28 mouse cellular contexts compared by ENCODE assay signal in the genomic region with DNA sequence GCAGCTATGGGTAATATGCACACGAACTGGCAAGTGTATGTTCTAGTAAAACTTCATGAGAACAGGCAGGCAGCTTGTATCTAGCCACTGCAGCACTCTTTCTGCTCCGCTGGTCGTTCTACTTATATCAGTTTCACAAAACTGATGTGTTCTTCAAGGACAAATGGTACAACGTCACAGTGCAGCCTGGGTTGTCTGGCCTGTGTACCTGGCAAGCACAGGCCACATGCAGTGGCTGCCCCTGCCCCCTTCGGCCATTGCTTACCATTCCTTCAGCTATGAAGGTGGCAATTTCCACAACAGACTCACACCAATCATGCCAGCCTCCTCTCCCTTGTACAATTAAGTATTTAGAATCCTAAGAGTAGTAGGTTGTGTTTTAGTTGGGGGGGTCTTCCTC. TPM values are rescaled to one million over a fixed set of nuclear protein-coding genes. Genes with fewer than 3 reads are reported as not detected.
DNase-seq lines count a peak whose midpoint lies in the region; ATAC-seq and TF ChIP-seq lines count a peak whose summit lies in the region.
"Had no signal": no experiment of that assay in that cellular context is flagged by ENCODE, and none has a peak within 500 bp of the region (broad histone marks: within the 10 kb centered on the region; RNA-seq: fewer than 3 reads in every experiment).

No protein-coding gene starts in this region.

- ATAC-seq in hindbrain, postnatal 0 days, result 0 out of 2 replicates have a peak, but pooled peaks have one; percentile 27
- peak; percentile 59 for ATAC-seq in kidney, embryonic 15.5 days (replicated peaks; ENCODE audit: low FRiP score)
- no peak for ATAC-seq in kidney, embryonic 14.5 days (ENCODE audit: low FRiP score, low TSS enrichment)
- peak; percentile 60; the same call in 1 of the 2 replicates for ATAC-seq in kidney, postnatal 0 days (replicated peaks; ENCODE audit: low FRiP score, low read depth)
- ATAC-seq: CD4-positive, CD25-positive, alpha-beta regulatory T cell, adult 4 months; forebrain, embryonic 14.5 days had no signal

- no peaks in the 10 kb centered on the region for H3K4me1 ChIP-seq in hindbrain, postnatal 0 days (ENCODE audit: insufficient read depth, low read length)
- 0 out of 2 replicates have a peak, but pooled peaks cover 2% of the 10 kb centered on the region for H3K4me1 ChIP-seq in hindbrain, embryonic 10.5 days (replicated peaks)
- H3K4me1 ChIP-seq in kidney, embryonic 15.5 days, result peaks cover 18% of the 10 kb centered on the region; the same call in 1 of the 2 replicates
- H3K4me1 ChIP-seq in kidney, embryonic 14.5 days (ENCODE audit: control insufficient read depth, insufficient read depth, low read length), result peaks cover 6% of the 10 kb centered on the region; the same call in 1 of the 2 replicates
- H3K4me1 ChIP-seq in kidney, postnatal 0 days (replicated peaks; ENCODE audit: insufficient read depth, low read length), result 0 out of 2 replicates have a peak, but pooled peaks cover 4% of the 10 kb centered on the region
- H3K4me1 ChIP-seq: embryonic facial prominence, embryonic 13.5 days; embryonic facial prominence, embryonic 15.5 days; forebrain, embryonic 12.5 days had no signal

- no peak overlapping the region for H3K4me2 ChIP-seq in hindbrain, postnatal 0 days (ENCODE audit: low read depth, low read length)
- H3K4me2 ChIP-seq in kidney, embryonic 15.5 days, result no peak overlapping the region
- no peak overlapping the region for H3K4me2 ChIP-seq in kidney, embryonic 14.5 days (replicated peaks; ENCODE audit: low read depth, low read length)
- no peak overlapping the region for H3K4me2 ChIP-seq in kidney, postnatal 0 days (ENCODE audit: low read length)
- H3K4me2 ChIP-seq: embryonic facial prominence, embryonic 13.5 days; embryonic facial prominence, embryonic 15.5 days; forebrain, embryonic 12.5 days had no signal

- TF ChIP-seq CTCF in hindbrain, postnatal 0 days (IDR thresholded peaks at IDR 0.05; ENCODE audit: low read depth), result no peak
- TF ChIP-seq CTCF in kidney, postnatal 0 days (IDR thresholded peaks at IDR 0.05; ENCODE audit: low read depth), result no peak

- H3K9ac ChIP-seq in hindbrain, postnatal 0 days (replicated peaks; ENCODE audit: low read length), result no peak overlapping the region
- H3K9ac ChIP-seq in kidney, embryonic 15.5 days, result no peak overlapping the region
- no peak overlapping the region for H3K9ac ChIP-seq in kidney, embryonic 14.5 days (ENCODE audit: low read depth, low read length)
- H3K9ac ChIP-seq in kidney, postnatal 0 days (ENCODE audit: low read depth, low read length), result no peak overlapping the region
- H3K9ac ChIP-seq: embryonic facial prominence, embryonic 13.5 days; embryonic facial prominence, embryonic 15.5 days; forebrain, embryonic 12.5 days had no signal

- DNase-seq in hindbrain, postnatal 0 days (ENCODE audit: low spot score), result peak; percentile 13
- no peak for DNase-seq in hindbrain, embryonic 10.5 days (ENCODE audit: low spot score)
- DNase-seq in kidney, postnatal 0 days (ENCODE audit: low spot score), result no peak
- DNase-seq in kidney, adult 9 months, result no peak
- DNase-seq in retina, postnatal 1 day, result peak; percentile 51
- DNase-seq in retina, embryonic 14.5 days (ENCODE audit: low spot score), result no peak
- DNase-seq: adrenal gland, adult 2 months; adrenal gland, postnatal 10 days; adrenal gland, postnatal 25 days; B cell, adult 2 months; cerebellum, adult 11 months; cerebellum, adult 18-20 months; cerebellum, adult 8-10 months; cerebellum, adult 9-11 months; cerebellum, postnatal 14 days; cerebellum, postnatal 36 days; embryo, embryonic 11 days had no signal

- no peaks in the 10 kb centered on the region for H3K27me3 ChIP-seq in hindbrain, postnatal 0 days (ENCODE audit: insufficient read depth, low read length)
- H3K27me3 ChIP-seq in hindbrain, embryonic 10.5 days (ENCODE audit: insufficient read depth, poor library complexity, severe bottlenecking), result no peaks in the 10 kb centered on the region
- no peaks in the 10 kb centered on the region for H3K27me3 ChIP-seq in kidney, embryonic 15.5 days
- no peaks in the 10 kb centered on the region for H3K27me3 ChIP-seq in kidney, embryonic 14.5 days (ENCODE audit: control insufficient read depth, insufficient read depth, low read length)
- H3K27me3 ChIP-seq in kidney, postnatal 0 days (ENCODE audit: insufficient read depth, low read length), result no peaks in the 10 kb centered on the region
- H3K27me3 ChIP-seq: CH12.LX; embryonic facial prominence, embryonic 13.5 days; embryonic facial prominence, embryonic 15.5 days; forebrain, embryonic 12.5 days had no signal

- H3K9me3 ChIP-seq in hindbrain, postnatal 0 days (ENCODE audit: low read length), result no peaks in the 10 kb centered on the region
- H3K9me3 ChIP-seq in hindbrain, embryonic 10.5 days, result no peaks in the 10 kb centered on the region
- no peaks in the 10 kb centered on the region for H3K9me3 ChIP-seq in kidney, embryonic 15.5 days (replicated peaks)
- H3K9me3 ChIP-seq in kidney, embryonic 14.5 days (ENCODE audit: control insufficient read depth, low read length), result no peaks in the 10 kb centered on the region
- H3K9me3 ChIP-seq in kidney, postnatal 0 days (replicated peaks; ENCODE audit: low read length), result no peaks in the 10 kb centered on the region
- H3K9me3 ChIP-seq: embryonic facial prominence, embryonic 13.5 days; embryonic facial prominence, embryonic 15.5 days; forebrain, embryonic 10.5 days; forebrain, embryonic 12.5 days; G1E had no signal

- H3K36me3 ChIP-seq in hindbrain, postnatal 0 days (ENCODE audit: insufficient read depth, low read length), result no peaks in the 10 kb centered on the region
- peaks cover 40% of the 10 kb centered on the region for H3K36me3 ChIP-seq in hindbrain, embryonic 10.5 days
- peaks cover 25% of the 10 kb centered on the region; the same call in 1 of the 2 replicates for H3K36me3 ChIP-seq in kidney, embryonic 15.5 days
- no peaks in the 10 kb centered on the region; the same call in 1 of the 2 replicates for H3K36me3 ChIP-seq in kidney, embryonic 14.5 days (ENCODE audit: control insufficient read depth, insufficient read depth, low read length)
- H3K36me3 ChIP-seq in kidney, postnatal 0 days (ENCODE audit: insufficient read depth, low read length), result peaks cover 21% of the 10 kb centered on the region; the same call in 1 of the 2 replicates

- H3K27ac ChIP-seq in hindbrain, postnatal 0 days, result no peak overlapping the region
- no peak overlapping the region for H3K27ac ChIP-seq in hindbrain, embryonic 10.5 days
- peak overlapping the region; percentile 82 for H3K27ac ChIP-seq in kidney, embryonic 15.5 days
- H3K27ac ChIP-seq in kidney, embryonic 14.5 days (ENCODE audit: low read depth, low read length), result no peak overlapping the region
- H3K27ac ChIP-seq in kidney, postnatal 0 days, result peak overlapping the region; percentile 85
- H3K27ac ChIP-seq: embryonic facial prominence, embryonic 13.5 days; embryonic facial prominence, embryonic 15.5 days; forebrain, embryonic 10.5 days; forebrain, embryonic 12.5 days had no signal

- H3K4me3 ChIP-seq in hindbrain, postnatal 0 days (ENCODE audit: low read length), result no peak overlapping the region
- no peak overlapping the region for H3K4me3 ChIP-seq in hindbrain, embryonic 10.5 days
- H3K4me3 ChIP-seq in kidney, embryonic 15.5 days (replicated peaks), result no peak overlapping the region
- no peak overlapping the region for H3K4me3 ChIP-seq in kidney, embryonic 14.5 days (ENCODE audit: low read length)
- H3K4me3 ChIP-seq in kidney, postnatal 0 days (replicated peaks; ENCODE audit: low read depth, low read length), result no peak overlapping the region
- H3K4me3 ChIP-seq: embryonic facial prominence, embryonic 13.5 days; embryonic facial prominence, embryonic 15.5 days; erythroblast, embryonic 14.5 days; forebrain, embryonic 10.5 days; forebrain, embryonic 12.5 days had no signal

- WGBS in hindbrain, postnatal 0 days, result 72% methylated on average over 5 of the region's 5 CpGs
- 86% methylated on average over 5 of the region's 5 CpGs for WGBS in hindbrain, embryonic 10.5 days
- 65% methylated on average over 5 of the region's 5 CpGs for WGBS in kidney, embryonic 15.5 days
- 60% methylated on average over 5 of the region's 5 CpGs for WGBS in kidney, embryonic 14.5 days
- 50% methylated on average over 5 of the region's 5 CpGs for WGBS in kidney, postnatal 0 days

RNA-seq across cellular contexts. Expression of gene Acp6, which starts 14.1 kb away (rescaled TPM):
- 11.4 and 18.2 TPM in 2 replicates for total RNA-seq in hindbrain, postnatal 0 days (2014; rRNA removed)
- 14.9 and 15.8 TPM in 2 replicates for polyA plus RNA-seq in hindbrain, postnatal 0 days (2015; fragmentation: Nextera tagmentation; extraction: Ambion mirVana)
- 26.4 and 31.2 TPM in 2 replicates for polyA plus RNA-seq in hindbrain, embryonic 10.5 days (2016; fragmentation: Nextera tagmentation; extraction: Ambion mirVana)
- polyA plus RNA-seq in kidney, embryonic 15.5 days (2015; fragmentation: Nextera tagmentation; extraction: Ambion mirVana), result 53.7 and 55.0 TPM in 2 replicates
- 33.1 and 42.1 TPM in 2 replicates for polyA plus RNA-seq in kidney, embryonic 14.5 days (2014; fragmentation: Nextera tagmentation; extraction: Ambion mirVana)
- 54.2 and 56.6 TPM in 2 replicates for polyA plus RNA-seq in kidney, postnatal 0 days (2015; fragmentation: Nextera tagmentation; extraction: Ambion mirVana)

Comparison
In these comparisons a context has a peak if more than half of its experiments do, and no peak if none do; other contexts are left out.
1. DNase-seq: peak in hindbrain, postnatal 0 days (single experiment) and retina, postnatal 1 day (single experiment); none in hindbrain, embryonic 10.5 days (single experiment), kidney, postnatal 0 days (single experiment), kidney, adult 9 months (single experiment) and retina, embryonic 14.5 days (single experiment).
2. H3K27ac ChIP-seq: peak in kidney, embryonic 15.5 days (single experiment) and kidney, postnatal 0 days (single experiment); none in hindbrain, postnatal 0 days (single experiment), hindbrain, embryonic 10.5 days (single experiment) and kidney, embryonic 14.5 days (single experiment).